Mouse (Mus musculus) kidney, adult 18-20 months (tissue): ENCODE data around the gene Cryga.
"Not testable (repeated sequence)": the region's sequence is repeated elsewhere in the genome, so short reads cannot be mapped to it uniquely, and the experiment has no call there.

Source experiments
- DNase-seq: peaks from one replicate; pipeline ENCODE4 v3.0.0; 2021

Gene Cryga

GRCm38 (mm10) chr1:65090370-65090769 is 12.8 kb downstream of the Cryga start:
- DNase-seq, result no peak

GRCm38 (mm10) chr1:65088567-65089356 is 14.4 kb downstream of the Cryga start:
- DNase-seq, result no peak

- DNase-seq, result no peak
Observed at GRCm38 (mm10) chr1:65082188-65082587, 21.0 kb downstream of the Cryga start, which contains the start of gene Crygb. TSS of gene Crygb (minus strand) at chr1:65082288.

GRCm38 (mm10) chr1:65075607-65076006 is 27.6 kb downstream of the Cryga start:
- DNase-seq, result no peak

- no peak for DNase-seq
Observed at GRCm38 (mm10) chr1:65073589-65073988, 29.6 kb downstream of the Cryga start, which contains the start of gene Crygc. TSS of gene Crygc (minus strand) at chr1:65073689.

- no peak for DNase-seq
Observed at GRCm38 (mm10) chr1:65067842-65068241, 35.3 kb downstream of the Cryga start.

GRCm38 (mm10) chr1:65064201-65064600 is 39.0 kb downstream of the Cryga start:
- no peak for DNase-seq

- DNase-seq, result no peak
Observed at GRCm38 (mm10) chr1:65063352-65063751, 39.8 kb downstream of the Cryga start, which contains the start of gene Crygd. TSS of gene Crygd (minus strand) at chr1:65063452.

- DNase-seq, result no peak
Observed at GRCm38 (mm10) chr1:65052140-65052539, 51.0 kb downstream of the Cryga start.

- no peak for DNase-seq
Observed at GRCm38 (mm10) chr1:65051696-65052095, 51.5 kb downstream of the Cryga start.

GRCm38 (mm10) chr1:65050952-65051351 is 52.2 kb downstream of the Cryga start, which contains the start of gene Cryge:
TSS of gene Cryge (minus strand) at chr1:65051149.
- DNase-seq, result not testable (repeated sequence)
